Mouse (Mus musculus): ENCODE measurements around the gene Ovgp1. TPM values are rescaled to one million over a fixed set of nuclear protein-coding genes. Genes with fewer than 3 reads are reported as not detected.

Gene Ovgp1
- polyA plus RNA-seq, 1 experiment, result 5.7 TPM

DNA sequence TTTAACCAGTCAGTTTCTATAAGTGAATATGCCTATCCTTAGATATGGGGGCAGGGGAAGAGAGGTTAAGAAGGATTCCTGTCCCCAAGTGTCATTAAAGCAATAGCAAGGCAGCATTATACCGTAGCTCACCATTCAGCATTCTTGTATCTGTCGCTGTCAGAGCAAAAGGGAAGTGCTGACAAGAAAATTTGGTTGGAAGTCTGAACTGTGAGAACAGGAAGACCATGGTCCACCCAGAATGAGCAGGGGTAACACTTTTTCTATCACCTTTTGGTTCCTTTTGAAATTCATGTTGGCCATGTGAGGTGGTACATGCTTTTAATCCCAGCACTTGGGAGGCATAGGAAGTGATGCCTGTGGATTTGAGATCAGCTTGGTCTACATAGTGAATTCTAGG, 42.4 kb upstream of the Ovgp1 start:
- H3K4me1 ChIP-seq (ENCODE audit: control insufficient read depth, insufficient read depth, low read length), result no peaks in the 10 kb centered on the region
- H3K36me3 ChIP-seq (ENCODE audit: control insufficient read depth, insufficient read depth, low read length, poor library complexity, severe bottlenecking), result no peaks in the 10 kb centered on the region
- H3K27ac ChIP-seq (ENCODE audit: insufficient read depth, low read length), result no peak overlapping the region
- H3K9me3 ChIP-seq (replicated peaks; ENCODE audit: control insufficient read depth, insufficient read depth, low read length, poor library complexity, severe bottlenecking), result no peaks in the 10 kb centered on the region
- TF ChIP-seq CTCF (IDR thresholded peaks at IDR 0.05; ENCODE audit: low read depth, low read length), result no peak
- no peak for TF ChIP-seq EP300 (IDR thresholded peaks at IDR 0.05; ENCODE audit: insufficient read depth, low read depth, low read length)
- no peak for TF ChIP-seq POLR2A (IDR thresholded peaks at IDR 0.05; ENCODE audit: insufficient read depth, low read length)
- H3K4me3 ChIP-seq (ENCODE audit: low read depth, low read length), result no peak overlapping the region
- H3K27me3 ChIP-seq (ENCODE audit: control insufficient read depth, insufficient read depth, low read length, poor library complexity, severe bottlenecking), result no peaks in the 10 kb centered on the region
- H3K9ac ChIP-seq (ENCODE audit: low read depth, poor library complexity, severe bottlenecking), result no peak overlapping the region

DNA sequence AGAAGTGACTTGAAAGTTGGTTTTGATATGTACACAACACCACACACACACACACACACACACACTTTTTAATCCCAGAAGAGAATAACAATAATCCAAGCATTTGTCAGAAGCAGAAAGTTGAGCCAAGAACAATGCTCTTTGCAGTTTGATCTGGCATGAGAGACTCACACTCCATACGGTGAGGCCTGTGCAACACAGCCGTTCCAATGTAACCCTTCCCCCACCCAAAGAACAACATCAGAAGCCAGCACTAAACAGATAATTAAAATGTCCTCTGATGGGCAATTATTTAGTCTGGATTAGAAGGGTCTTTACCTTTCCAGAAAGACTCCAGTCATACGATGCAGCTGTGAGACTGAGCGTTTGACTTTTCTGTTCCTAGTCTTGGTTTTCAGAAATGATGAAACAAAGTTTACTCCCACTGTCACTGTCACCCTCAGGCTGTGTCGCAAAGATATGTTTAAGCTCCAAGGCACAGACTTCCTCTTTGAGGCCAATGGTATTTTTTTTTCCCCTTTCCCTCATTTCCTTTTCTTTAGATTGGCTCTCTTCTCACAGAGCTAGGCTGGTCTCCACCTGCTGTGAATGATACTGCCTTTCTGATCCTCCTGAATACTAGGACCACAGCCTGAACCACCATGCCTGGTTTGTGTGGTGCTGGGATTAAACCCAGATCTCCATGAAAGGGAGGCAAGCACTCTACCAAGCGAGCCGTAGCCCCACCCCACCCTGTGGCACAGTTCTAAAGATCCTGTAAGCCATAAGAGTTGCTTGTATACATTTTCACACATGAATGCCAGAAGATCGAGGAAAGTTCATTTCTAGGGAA, 41.1 kb upstream of the Ovgp1 start, which contains the start of gene I830077J02Rik:
TSS of gene I830077J02Rik (minus strand) at position 425 of the 832 bp plus-strand sequence.
- Histone ChIP-seq H3K4me3 (ENCODE audit: low read depth, low read length) (no peak within 1 kb of the TSS), H3K27me3 (ENCODE audit: control insufficient read depth, insufficient read depth, low read length, poor library complexity, severe bottlenecking) (no peaks in the 10 kb centered on the region), H3K9ac (ENCODE audit: low read depth, poor library complexity, severe bottlenecking) (no peak within 1 kb of the TSS), H3K27ac (ENCODE audit: insufficient read depth, low read length) (no peak within 1 kb of the TSS), H3K36me3 (ENCODE audit: control insufficient read depth, insufficient read depth, low read length, poor library complexity, severe bottlenecking) (no peaks in the 10 kb centered on the region), H3K4me1 (ENCODE audit: control insufficient read depth, insufficient read depth, low read length) (no peaks in the 10 kb centered on the region), H3K9me3 (replicated peaks; ENCODE audit: control insufficient read depth, insufficient read depth, low read length, poor library complexity, severe bottlenecking) (no peaks in the 10 kb centered on the region)
- TF ChIP-seq POLR2A (IDR thresholded peaks at IDR 0.05; ENCODE audit: insufficient read depth, low read length), result no peak
- no peak for TF ChIP-seq EP300 (IDR thresholded peaks at IDR 0.05; ENCODE audit: insufficient read depth, low read depth, low read length)
- TF ChIP-seq CTCF (IDR thresholded peaks at IDR 0.05; ENCODE audit: low read depth, low read length), result no peak

GRCm38 (mm10) chr3:105933926-105934325, 39.6 kb upstream of the Ovgp1 start:
- no peaks in the 10 kb centered on the region for H3K9me3 ChIP-seq (replicated peaks; ENCODE audit: control insufficient read depth, insufficient read depth, low read length, poor library complexity, severe bottlenecking)
- no peaks in the 10 kb centered on the region for H3K36me3 ChIP-seq (ENCODE audit: control insufficient read depth, insufficient read depth, low read length, poor library complexity, severe bottlenecking)
- H3K27ac ChIP-seq (ENCODE audit: insufficient read depth, low read length), result no peak overlapping the region
- H3K4me1 ChIP-seq (ENCODE audit: control insufficient read depth, insufficient read depth, low read length), result no peaks in the 10 kb centered on the region
- TF ChIP-seq EP300 (IDR thresholded peaks at IDR 0.05; ENCODE audit: insufficient read depth, low read depth, low read length), result no peak
- no peak for TF ChIP-seq CTCF (IDR thresholded peaks at IDR 0.05; ENCODE audit: low read depth, low read length)
- TF ChIP-seq POLR2A (IDR thresholded peaks at IDR 0.05; ENCODE audit: insufficient read depth, low read length), result no peak
- H3K4me3 ChIP-seq (ENCODE audit: low read depth, low read length), result no peak overlapping the region
- H3K27me3 ChIP-seq (ENCODE audit: control insufficient read depth, insufficient read depth, low read length, poor library complexity, severe bottlenecking), result no peaks in the 10 kb centered on the region
- no peak overlapping the region for H3K9ac ChIP-seq (ENCODE audit: low read depth, poor library complexity, severe bottlenecking)

- no peaks in the 10 kb centered on the region for H3K27me3 ChIP-seq (ENCODE audit: control insufficient read depth, insufficient read depth, low read length, poor library complexity, severe bottlenecking)
- H3K4me3 ChIP-seq (ENCODE audit: low read depth, low read length), result no peak overlapping the region
- no peaks in the 10 kb centered on the region for H3K4me1 ChIP-seq (ENCODE audit: control insufficient read depth, insufficient read depth, low read length)
- H3K9ac ChIP-seq (ENCODE audit: low read depth, poor library complexity, severe bottlenecking), result no peak overlapping the region
- no peak for TF ChIP-seq EP300 (IDR thresholded peaks at IDR 0.05; ENCODE audit: insufficient read depth, low read depth, low read length)
- no peak for TF ChIP-seq POLR2A (IDR thresholded peaks at IDR 0.05; ENCODE audit: insufficient read depth, low read length)
- no peak for TF ChIP-seq CTCF (IDR thresholded peaks at IDR 0.05; ENCODE audit: low read depth, low read length)
- H3K27ac ChIP-seq (ENCODE audit: insufficient read depth, low read length), result no peak overlapping the region
- no peaks in the 10 kb centered on the region for H3K36me3 ChIP-seq (ENCODE audit: control insufficient read depth, insufficient read depth, low read length, poor library complexity, severe bottlenecking)
- H3K9me3 ChIP-seq (replicated peaks; ENCODE audit: control insufficient read depth, insufficient read depth, low read length, poor library complexity, severe bottlenecking), result no peaks in the 10 kb centered on the region
Observed at GRCm38 (mm10) chr3:105935033-105935432, 38.5 kb upstream of the Ovgp1 start.

GRCm38 (mm10) chr3:105936111-105936510, 37.4 kb upstream of the Ovgp1 start:
- Histone ChIP-seq H3K27me3 (ENCODE audit: control insufficient read depth, insufficient read depth, low read length, poor library complexity, severe bottlenecking) (no peaks in the 10 kb centered on the region), H3K4me3 (ENCODE audit: low read depth, low read length) (no peak overlapping the region), H3K4me1 (ENCODE audit: control insufficient read depth, insufficient read depth, low read length) (no peaks in the 10 kb centered on the region), H3K27ac (ENCODE audit: insufficient read depth, low read length) (no peak overlapping the region), H3K9me3 (replicated peaks; ENCODE audit: control insufficient read depth, insufficient read depth, low read length, poor library complexity, severe bottlenecking) (no peaks in the 10 kb centered on the region), H3K9ac (ENCODE audit: low read depth, poor library complexity, severe bottlenecking) (no peak overlapping the region), H3K36me3 (ENCODE audit: control insufficient read depth, insufficient read depth, low read length, poor library complexity, severe bottlenecking) (no peaks in the 10 kb centered on the region)
- TF ChIP-seq EP300 (IDR thresholded peaks at IDR 0.05; ENCODE audit: insufficient read depth, low read depth, low read length) (no peak), CTCF (IDR thresholded peaks at IDR 0.05; ENCODE audit: low read depth, low read length) (no peak), POLR2A (IDR thresholded peaks at IDR 0.05; ENCODE audit: insufficient read depth, low read length) (no peak)

GRCm38 (mm10) chr3:105951348-105951747, 22.2 kb upstream of the Ovgp1 start:
- Histone ChIP-seq H3K36me3 (ENCODE audit: control insufficient read depth, insufficient read depth, low read length, poor library complexity, severe bottlenecking) (peaks cover 64% of the 10 kb centered on the region), H3K27ac (ENCODE audit: insufficient read depth, low read length) (no peak overlapping the region), H3K27me3 (ENCODE audit: control insufficient read depth, insufficient read depth, low read length, poor library complexity, severe bottlenecking) (no peaks in the 10 kb centered on the region), H3K4me3 (ENCODE audit: low read depth, low read length) (no peak overlapping the region), H3K4me1 (ENCODE audit: control insufficient read depth, insufficient read depth, low read length) (no peaks in the 10 kb centered on the region), H3K9ac (ENCODE audit: low read depth, poor library complexity, severe bottlenecking) (no peak overlapping the region), H3K9me3 (replicated peaks; ENCODE audit: control insufficient read depth, insufficient read depth, low read length, poor library complexity, severe bottlenecking) (no peaks in the 10 kb centered on the region)
- TF ChIP-seq POLR2A (IDR thresholded peaks at IDR 0.05; ENCODE audit: insufficient read depth, low read length) (no peak), CTCF (IDR thresholded peaks at IDR 0.05; ENCODE audit: low read depth, low read length) (no peak), EP300 (IDR thresholded peaks at IDR 0.05; ENCODE audit: insufficient read depth, low read depth, low read length) (no peak)

All from ES-Bruce4 (cell line).